Mouse (Mus musculus) midbrain, embryonic 14.5 days (tissue): ENCODE data around the gene Nav3. TPM values are rescaled to one million over a fixed set of nuclear protein-coding genes. Genes with fewer than 3 reads are reported as not detected.
A peak's percentile ranks its signal among the peaks of the same experiment; 100 is the strongest.

Experiments
- ATAC-seq: fragments of 200-750 bp; cut with Nextera tagmentation; 2 replicates; pipeline ENCODE4 v1.8.0; 2017; ENCODE audit warnings: moderate number of reproducible peaks, moderate library complexity; ENCODE audit not compliant: low FRiP score, low TSS enrichment
- DNase-seq: peaks from one replicate; pipeline ENCODE4 v3.0.0-alpha.2; 2015
- H3K27ac ChIP-seq: fragments of 300-500 bp; sonication (generic); replicated peaks from 2 replicates; pipeline ENCODE4 v1.5.1; 2014; ENCODE audit warnings: mild to moderate bottlenecking, low read depth, low read length, moderate library complexity
- H3K27me3 ChIP-seq: fragments of 300-500 bp; sonication (generic); 2 replicates; pipeline ENCODE4 v1.6.1; 2014; ENCODE audit warnings: low read length, control low read depth, mixed read lengths; ENCODE audit not compliant: control insufficient read depth, insufficient read depth
- H3K36me3 ChIP-seq: fragments of 300-500 bp; sonication (generic); 2 replicates; pipeline ENCODE4 v1.6.1; 2014; ENCODE audit warnings: low read length, control low read depth; ENCODE audit not compliant: control insufficient read depth, insufficient read depth
- H3K4me1 ChIP-seq: fragments of 300-500 bp; sonication (generic); 2 replicates; pipeline ENCODE4 v1.6.1; 2014; ENCODE audit warnings: mild to moderate bottlenecking, antibody characterized with exemption, low read length, control low read depth; ENCODE audit not compliant: control insufficient read depth, insufficient read depth
- H3K4me2 ChIP-seq: fragments of 300-500 bp; sonication (generic); 2 replicates; pipeline ENCODE4 v1.6.1; 2014; ENCODE audit warnings: mild to moderate bottlenecking, low read length, moderate library complexity
- H3K4me3 ChIP-seq: fragments of 300-500 bp; sonication (generic); replicated peaks from 2 replicates; pipeline ENCODE4 v1.5.1; 2014; ENCODE audit warnings: low read depth, low read length
- H3K9ac ChIP-seq: fragments of 300-500 bp; sonication (generic); replicated peaks from 2 replicates; pipeline ENCODE4 v1.6.1; 2014; ENCODE audit warnings: mild to moderate bottlenecking, low read length, moderate library complexity
- H3K9me3 ChIP-seq: fragments of 300-500 bp; sonication (generic); 2 replicates; pipeline ENCODE4 v1.6.1; 2016; ENCODE audit warnings: low read length, control low read depth, mixed read lengths; ENCODE audit not compliant: control insufficient read depth
- WGBS: fragments of 180-500 bp; shearing (Covaris S2); extraction: QIAGEN DNeasy Blood & Tissue Kit; methylation state at CpG from one replicate; pipeline ENCODE4 v1.1.7; 2014; 5-methylcytosine and 5-hydroxymethylcytosine counted together
- polyA plus RNA-seq: library from polyadenylated mRNA; unstranded; fragments of >200 nt; fragmentation: Nextera tagmentation; extraction: Ambion mirVana; gene quantifications from 2 replicates; pipeline ENCODE4 v1.2.1, GENCODE M21; 2014

Gene Nav3
- polyA plus RNA-seq, 1 experiment from 2014 or later = 26.9 TPM

GRCm38 (mm10) chr10:109921368-109921767 lies 534.6 kb downstream of the Nav3 start:
- 56% methylated on average over 11 of the region's 11 CpGs for WGBS
- ATAC-seq = no peak; the same call in 1 of the 2 replicates

GRCm38 (mm10) chr10:109920607-109921187 lies 535.3 kb downstream of the Nav3 start:
- no peak overlapping the region for H3K4me2 ChIP-seq
- WGBS = 13% methylated on average over 6 of the region's 6 CpGs
- peak; percentile 88 for DNase-seq

More at GRCm38 (mm10) chr10:109921368-109921767, 534.6 kb downstream of the Nav3 start:
- Histone ChIP-seq H3K9me3 (no peaks in the 10 kb centered on the region), H3K4me3 (no peak overlapping the region), H3K36me3 (no peaks in the 10 kb centered on the region), H3K4me2 (0 out of 2 replicates have a peak overlapping the region, but pooled peaks have one; percentile 14), H3K9ac (no peak overlapping the region), H3K4me1 (peaks cover 8% of the 10 kb centered on the region), H3K27ac (no peak overlapping the region), H3K27me3 (no peaks in the 10 kb centered on the region)
- peak; percentile 50 for DNase-seq

GRCm38 (mm10) chr10:109919515-109919914 lies 536.5 kb downstream of the Nav3 start:
- Histone ChIP-seq H3K27me3 (no peaks in the 10 kb centered on the region), H3K4me2 (no peak overlapping the region), H3K9me3 (no peaks in the 10 kb centered on the region), H3K27ac (no peak overlapping the region), H3K4me1 (peaks cover 8% of the 10 kb centered on the region), H3K4me3 (no peak overlapping the region), H3K36me3 (no peaks in the 10 kb centered on the region), H3K9ac (no peak overlapping the region)
- 44% methylated on average over 1 of the region's 1 CpGs for WGBS
- DNase-seq (no peak), ATAC-seq (no peak)

More at GRCm38 (mm10) chr10:109920607-109921187, 535.3 kb downstream of the Nav3 start:
- no peaks in the 10 kb centered on the region for H3K27me3 ChIP-seq
- no peak overlapping the region for H3K4me3 ChIP-seq
- H3K9ac ChIP-seq = no peak overlapping the region
- H3K27ac ChIP-seq = no peak overlapping the region
- peaks cover 8% of the 10 kb centered on the region for H3K4me1 ChIP-seq
- H3K9me3 ChIP-seq = no peaks in the 10 kb centered on the region
- peak; percentile 84 for ATAC-seq
- H3K36me3 ChIP-seq = no peaks in the 10 kb centered on the region

- H3K27me3 ChIP-seq = no peaks in the 10 kb centered on the region
- H3K4me2 ChIP-seq = no peak overlapping the region
- H3K4me1 ChIP-seq = no peaks in the 10 kb centered on the region
- H3K4me3 ChIP-seq = no peak overlapping the region
- H3K9ac ChIP-seq = no peak overlapping the region
- no peak overlapping the region for H3K27ac ChIP-seq
- H3K9me3 ChIP-seq = no peaks in the 10 kb centered on the region
- H3K36me3 ChIP-seq = no peaks in the 10 kb centered on the region
- WGBS = 74% methylated on average over 4 of the region's 4 CpGs
- DNase-seq (no peak), ATAC-seq (no peak)
Observed at GRCm38 (mm10) chr10:109907206-109907605, 548.8 kb downstream of the Nav3 start.

- H3K4me2 ChIP-seq = no peak overlapping the region
- WGBS = 84% methylated on average over 6 of the region's 6 CpGs
- ATAC-seq = no peak
- H3K27ac ChIP-seq = no peak overlapping the region
- H3K4me3 ChIP-seq = no peak overlapping the region
- H3K9ac ChIP-seq = no peak overlapping the region
- H3K4me1 ChIP-seq = no peaks in the 10 kb centered on the region
- no peak for DNase-seq
- H3K9me3 ChIP-seq = no peaks in the 10 kb centered on the region
- H3K36me3 ChIP-seq = no peaks in the 10 kb centered on the region
- H3K27me3 ChIP-seq = no peaks in the 10 kb centered on the region
Observed at GRCm38 (mm10) chr10:109906413-109906785, 549.6 kb downstream of the Nav3 start.

GRCm38 (mm10) chr10:109905649-109906412 lies 550.2 kb downstream of the Nav3 start:
- Histone ChIP-seq H3K27me3 (no peaks in the 10 kb centered on the region), H3K36me3 (no peaks in the 10 kb centered on the region), H3K4me3 (no peak overlapping the region), H3K9me3 (no peaks in the 10 kb centered on the region), H3K4me1 (no peaks in the 10 kb centered on the region), H3K9ac (no peak overlapping the region), H3K27ac (no peak overlapping the region), H3K4me2 (no peak overlapping the region)
- ATAC-seq (no peak), DNase-seq (no peak)
- 73% methylated on average over 9 of the region's 9 CpGs for WGBS

GRCm38 (mm10) chr10:109904841-109905240 lies 551.2 kb downstream of the Nav3 start:
- Histone ChIP-seq H3K4me1 (no peaks in the 10 kb centered on the region), H3K4me3 (no peak overlapping the region), H3K9me3 (no peaks in the 10 kb centered on the region), H3K9ac (no peak overlapping the region), H3K27ac (no peak overlapping the region), H3K27me3 (no peaks in the 10 kb centered on the region), H3K4me2 (no peak overlapping the region), H3K36me3 (no peaks in the 10 kb centered on the region)
- no peak; the same call in 1 of the 2 replicates for ATAC-seq
- DNase-seq = no peak
- 85% methylated on average over 1 of the region's 1 CpGs for WGBS

GRCm38 (mm10) chr10:109903701-109904555 lies 552.1 kb downstream of the Nav3 start:
- Histone ChIP-seq H3K4me2 (no peak overlapping the region), H3K27ac (no peak overlapping the region), H3K9ac (no peak overlapping the region), H3K36me3 (no peaks in the 10 kb centered on the region), H3K9me3 (no peaks in the 10 kb centered on the region), H3K27me3 (no peaks in the 10 kb centered on the region), H3K4me3 (no peak overlapping the region), H3K4me1 (no peaks in the 10 kb centered on the region)
- 52% methylated on average over 17 of the region's 17 CpGs for WGBS
- DNase-seq = no peak
- ATAC-seq = no peak
